Mouse (Mus musculus): ENCODE results near the gene Aff4.

DNA sequence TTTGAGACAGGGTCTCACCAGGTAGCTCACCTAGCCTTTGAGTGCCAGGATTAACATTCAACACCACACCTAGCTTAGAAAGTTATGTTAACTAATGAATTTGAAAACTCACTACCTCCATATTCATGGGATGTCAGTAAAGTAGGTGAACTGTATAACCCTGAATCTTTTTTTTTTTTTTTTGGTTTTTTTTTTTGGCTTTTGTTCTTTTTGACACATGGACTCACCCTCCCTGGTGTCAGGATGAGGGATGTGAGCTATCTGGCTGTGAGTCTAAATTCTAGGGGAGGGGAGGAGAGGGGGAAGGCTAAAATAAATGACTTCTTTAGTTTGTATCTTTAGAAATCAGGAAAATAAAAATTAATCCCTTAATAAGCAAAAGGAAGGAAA lies 14.5 kb upstream of the Aff4 start:
- TF ChIP-seq CTCF (IDR thresholded peaks at IDR 0.05; ENCODE audit: low read depth, low read length) (no peak), GATA1 (IDR thresholded peaks at IDR 0.05; ENCODE audit: borderline replicate concordance, low read length) (no peak), TAL1 (conservative IDR thresholded peaks at IDR 0.05; ENCODE audit: low read depth, low read length) (no peak)

All from G1E (cell line).